Comparison of ENCODE assay signal across 9 mouse cellular contexts in the genomic region with DNA sequence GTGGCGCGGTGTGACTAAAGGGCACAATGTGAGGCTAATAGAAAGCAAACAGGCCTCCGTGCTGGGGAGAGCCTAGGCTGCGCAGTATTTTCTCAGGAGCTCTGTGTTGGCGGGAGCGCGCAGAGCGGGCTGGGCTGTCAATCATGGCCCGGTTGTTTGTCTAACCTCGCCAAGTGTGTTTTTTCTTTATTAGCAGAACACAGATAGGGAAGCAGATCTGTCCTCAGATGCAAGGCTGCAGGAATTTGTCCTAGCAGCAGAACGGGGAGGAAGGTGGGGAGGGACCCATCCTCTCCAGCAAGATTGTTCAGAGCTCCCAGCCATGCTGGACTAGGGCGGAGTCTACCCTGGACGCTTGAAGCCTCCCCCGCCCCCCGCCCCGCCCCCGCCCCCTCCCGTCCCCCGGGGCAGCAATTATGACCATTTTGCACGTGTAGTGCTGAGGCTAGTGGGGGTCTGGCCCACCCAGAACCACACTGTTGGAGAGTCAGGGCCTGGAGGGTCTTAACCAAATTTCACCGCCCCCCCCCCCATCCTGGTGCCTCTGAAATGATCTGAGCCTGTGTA. TPM values are rescaled to one million over a fixed set of nuclear protein-coding genes. Genes with fewer than 3 reads are reported as not detected.
DNase-seq lines count a peak whose midpoint lies in the region; ATAC-seq and TF ChIP-seq lines count a peak whose summit lies in the region.
"Had no signal": no experiment of that assay in that cellular context is flagged by ENCODE, and none has a peak within 500 bp of the region (broad histone marks: within the 10 kb centered on the region; RNA-seq: fewer than 3 reads in every experiment).

No protein-coding gene starts in this region.

- H3K9ac ChIP-seq in ES-Bruce4 (ENCODE audit: low read depth, poor library complexity, severe bottlenecking): no peak overlapping the region
- peak overlapping the region; percentile 57 for H3K9ac ChIP-seq in midbrain, embryonic 11.5 days (ENCODE audit: low read length)

- ATAC-seq in midbrain, embryonic 11.5 days (ENCODE audit: low FRiP score): peak; percentile 83

- H3K9me3 ChIP-seq in ES-Bruce4 (replicated peaks; ENCODE audit: control insufficient read depth, insufficient read depth, low read length, poor library complexity, severe bottlenecking): no peaks in the 10 kb centered on the region
- H3K9me3 ChIP-seq in midbrain, embryonic 11.5 days (ENCODE audit: control insufficient read depth, low read length): no peaks in the 10 kb centered on the region

- H3K4me1 ChIP-seq in cerebellum, adult 2 months (ENCODE audit: control insufficient read depth, insufficient read depth, low read length): 0 out of 2 replicates have a peak, but pooled peaks cover 2% of the 10 kb centered on the region
- no peaks in the 10 kb centered on the region for H3K4me1 ChIP-seq in ES-Bruce4 (ENCODE audit: control insufficient read depth, insufficient read depth, low read length)
- peaks cover 7% of the 10 kb centered on the region for H3K4me1 ChIP-seq in midbrain, embryonic 11.5 days (ENCODE audit: control insufficient read depth, insufficient read depth, low read length)

- peak overlapping the region; percentile 63 for H3K4me3 ChIP-seq in cerebellum, adult 2 months (replicated peaks; ENCODE audit: insufficient read depth, low read depth, low read length)
- peak overlapping the region; percentile 66 for H3K4me3 ChIP-seq in ES-Bruce4 (ENCODE audit: low read depth, low read length)
- H3K4me3 ChIP-seq in midbrain, embryonic 11.5 days (ENCODE audit: low read depth, low read length): peak overlapping the region; percentile 35

- DNase-seq in cerebellum, adult 2 months: no peak
- no peak for DNase-seq in cerebellum, adult 9-10 months
- peak; percentile 27 for DNase-seq in forelimb bud, embryonic 11.5 days (ENCODE audit: low read depth, low spot score)
- DNase-seq in midbrain, embryonic 11.5 days (ENCODE audit: low spot score, missing footprints): peak; percentile 94
- DNase-seq in thymus, postnatal 4 days: no peak
- no peak for DNase-seq in adrenal gland, adult (ENCODE audit: inconsistent age in 2 of 2, low spot score in 1 of 2)
- DNase-seq in kidney, adult 11 months: no peak

- TF ChIP-seq CTCF in cerebellum, adult 2 months (IDR thresholded peaks at IDR 0.05; ENCODE audit: borderline replicate concordance, insufficient read depth, low read depth, low read length): no peak
- no peak for TF ChIP-seq CTCF in ES-Bruce4 (IDR thresholded peaks at IDR 0.05; ENCODE audit: low read depth, low read length)

- no peaks in the 10 kb centered on the region for H3K36me3 ChIP-seq in ES-Bruce4 (ENCODE audit: control insufficient read depth, insufficient read depth, low read length, poor library complexity, severe bottlenecking)
- no peaks in the 10 kb centered on the region for H3K36me3 ChIP-seq in midbrain, embryonic 11.5 days (ENCODE audit: control insufficient read depth, insufficient read depth, low read length)

- no peaks in the 10 kb centered on the region for H3K27me3 ChIP-seq in cerebellum, adult 2 months (ENCODE audit: control insufficient read depth, insufficient read depth, low read length)
- no peaks in the 10 kb centered on the region for H3K27me3 ChIP-seq in ES-Bruce4 (ENCODE audit: control insufficient read depth, insufficient read depth, low read length, poor library complexity, severe bottlenecking)
- H3K27me3 ChIP-seq in midbrain, embryonic 11.5 days (ENCODE audit: control insufficient read depth, insufficient read depth, low read length): no peaks in the 10 kb centered on the region

- WGBS in cerebellum, adult 2 months: 9% methylated on average over 21 of the region's 21 CpGs
- WGBS in midbrain, embryonic 11.5 days: 2% methylated on average over 21 of the region's 21 CpGs

- H3K4me2 ChIP-seq in midbrain, embryonic 11.5 days: peak overlapping the region; percentile 45

- no peak overlapping the region for H3K27ac ChIP-seq in cerebellum, adult 2 months (ENCODE audit: insufficient read depth, low read length)
- H3K27ac ChIP-seq in ES-Bruce4 (ENCODE audit: insufficient read depth, low read length): no peak overlapping the region
- no peak overlapping the region for H3K27ac ChIP-seq in midbrain, embryonic 11.5 days (ENCODE audit: low read depth, low read length)

- TF ChIP-seq POLR2A in cerebellum, adult 2 months (IDR thresholded peaks at IDR 0.05; ENCODE audit: borderline replicate concordance, insufficient read depth, low read length): no peak
- no peak for TF ChIP-seq POLR2A in ES-Bruce4 (IDR thresholded peaks at IDR 0.05; ENCODE audit: insufficient read depth, low read length)

- no peak for TF ChIP-seq EP300 in ES-Bruce4 (IDR thresholded peaks at IDR 0.05; ENCODE audit: insufficient read depth, low read depth, low read length)

RNA-seq across cellular contexts. Expression of a gene that starts 43.7 kb away (rescaled TPM):
- polyA plus RNA-seq in cerebellum, adult 2 months (2012; rRNA removed): not detected in 2 replicates
- polyA plus RNA-seq in ES-Bruce4 (2011; ENCODE audit: insufficient read depth, insufficient read length, low read depth, missing spikeins): 0.57 and 1.1 TPM in 2 replicates
- polyA plus RNA-seq in midbrain, embryonic 11.5 days (2014; fragmentation: Nextera tagmentation; extraction: Ambion mirVana): 0.19 and 0.46 TPM in 2 replicates
- polyA plus RNA-seq: large intestine, adult 2 months had no signal

Comparison
In these comparisons a context has a peak if more than half of its experiments do, and no peak if none do; other contexts are left out.
1. DNase-seq: peak in forelimb bud, embryonic 11.5 days (single experiment) and midbrain, embryonic 11.5 days (single experiment); none in cerebellum, adult 2 months (0 of 2), cerebellum, adult 9-10 months (single experiment), thymus, postnatal 4 days (single experiment), adrenal gland, adult (0 of 2) and kidney, adult 11 months (single experiment).
2. Peak in every context shown above with its lines, with median percentiles within 50 percentile points of each other: H3K4me3 ChIP-seq.